Mouse (Mus musculus) heart, adult 2 months (tissue): Measurements from ENCODE around the gene Stambpl1.

Source experiments
- CTCF ChIP-seq: fragments of 200-600 bp; IDR thresholded peaks from 2 replicates; pipeline ENCODE4 v1.8.1; 2022; ENCODE audit warnings: antibody characterized with exemption, mild to moderate bottlenecking, moderate library complexity
- EP300 ChIP-seq: fragments of 200-500 bp; IDR thresholded peaks from 2 replicates; pipeline ENCODE4 v1.6.1; 2011; ENCODE audit warnings: low read depth, low read length, control low read depth; ENCODE audit not compliant: insufficient read depth
- POLR2A ChIP-seq: fragments of 200-500 bp; IDR thresholded peaks from 2 replicates; pipeline ENCODE4 v1.6.1; 2011; ENCODE audit warnings: mild to moderate bottlenecking, low read depth, low read length, control low read depth; ENCODE audit not compliant: insufficient read depth

DNA sequence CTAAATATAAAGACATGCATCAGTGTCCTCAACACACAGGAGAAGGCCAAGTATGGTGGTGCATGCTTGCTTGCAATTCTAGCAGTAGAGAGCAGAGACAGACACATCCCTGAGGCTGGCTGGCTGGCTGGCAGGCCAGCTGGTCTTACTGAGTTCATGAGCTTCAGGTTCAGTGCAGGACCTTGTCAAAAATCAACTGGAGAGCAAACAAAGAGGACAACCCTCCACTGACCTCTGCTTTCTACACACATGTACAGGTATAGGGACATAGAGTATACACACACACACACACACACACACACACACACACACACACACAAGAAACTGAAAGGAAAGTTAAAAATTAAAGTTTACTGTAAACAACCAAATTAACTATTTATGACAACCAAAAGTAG lies 21.2 kb downstream of the Stambpl1 start:
- no peak for TF ChIP-seq CTCF
- no peak for TF ChIP-seq EP300
- TF ChIP-seq POLR2A = no peak
